Mouse (Mus musculus) neural tube, embryonic 13.5 days (tissue): Measurements from ENCODE around the gene Brca2. TPM values are rescaled to one million over a fixed set of nuclear protein-coding genes. Genes with fewer than 3 reads are reported as not detected.

Source experiments
- ATAC-seq: fragments of 200-750 bp; cut with Nextera tagmentation; 2 replicates; pipeline ENCODE4 v1.8.0; 2017; ENCODE audit warnings: low read depth, mild to moderate bottlenecking, moderate TSS enrichment, moderate library complexity
- H3K27ac ChIP-seq: fragments of 300-500 bp; sonication (generic); replicated peaks from 2 replicates; pipeline ENCODE4 v1.5.1; 2015; ENCODE audit warnings: moderate library complexity, mild to moderate bottlenecking, inconsistent platforms
- H3K27me3 ChIP-seq: fragments of 300-500 bp; sonication (generic); 2 replicates; pipeline ENCODE4 v1.6.1; 2015; ENCODE audit warnings: mild to moderate bottlenecking, inconsistent platforms
- H3K36me3 ChIP-seq: fragments of 300-500 bp; sonication (generic); 2 replicates; pipeline ENCODE4 v1.6.1; 2015; ENCODE audit warnings: mild to moderate bottlenecking, inconsistent platforms
- H3K4me1 ChIP-seq: fragments of 300-500 bp; sonication (generic); replicated peaks from 2 replicates; pipeline ENCODE4 v1.6.1; 2015; ENCODE audit warnings: inconsistent platforms
- H3K4me2 ChIP-seq: fragments of 300-500 bp; sonication (generic); 2 replicates; pipeline ENCODE4 v1.6.1; 2015; ENCODE audit warnings: inconsistent platforms, mild to moderate bottlenecking, moderate library complexity
- H3K4me3 ChIP-seq: fragments of 300-500 bp; sonication (generic); 2 replicates; pipeline ENCODE4 v1.5.1; 2015; ENCODE audit warnings: mild to moderate bottlenecking, inconsistent platforms
- H3K9ac ChIP-seq: fragments of 300-500 bp; sonication (generic); 2 replicates; pipeline ENCODE4 v1.6.1; 2015; ENCODE audit warnings: moderate library complexity, mild to moderate bottlenecking, inconsistent platforms
- H3K9me3 ChIP-seq: fragments of 300-500 bp; sonication (generic); 2 replicates; pipeline ENCODE4 v1.6.1; 2016; ENCODE audit warnings: inconsistent platforms
- WGBS: fragments of 180-500 bp; shearing (Covaris S2); methylation state at CpG from one replicate; pipeline ENCODE4 v1.1.7; 2015; 5-methylcytosine and 5-hydroxymethylcytosine counted together
- polyA plus RNA-seq: library from polyadenylated mRNA; unstranded; fragments of >200 nt; fragmentation: Nextera tagmentation; extraction: Ambion mirVana; gene quantifications from 2 replicates; pipeline ENCODE4 v1.2.1, GENCODE M21; 2015

The Brca2 gene
- polyA plus RNA-seq, 1 experiment from 2014 or later, result 8.6 TPM

- Histone ChIP-seq H3K4me3 (peak overlapping the region; percentile 83), H3K9me3 (no peaks in the 10 kb centered on the region), H3K9ac (peak overlapping the region; percentile 79), H3K36me3 (peaks cover 2% of the 10 kb centered on the region; the same call in 1 of the 2 replicates), H3K4me1 (peaks cover 15% of the 10 kb centered on the region), H3K27ac (0 out of 2 replicates have a peak overlapping the region, but pooled peaks have one; percentile 13), H3K27me3 (peaks cover 53% of the 10 kb centered on the region), H3K4me2 (peak overlapping the region; percentile 99)
- ATAC-seq, result peak; percentile 54
- 10% methylated on average over 40 of the region's 40 CpGs for WGBS
Observed at GRCm38 (mm10) chr5:150592904-150593755, 70.7 kb downstream of the Brca2 start.

- peaks cover 15% of the 10 kb centered on the region for H3K4me1 ChIP-seq
- peak overlapping the region; percentile 99 for H3K4me2 ChIP-seq
- H3K27ac ChIP-seq, result peak overlapping the region; percentile 13; the same call in 1 of the 2 replicates
- H3K27me3 ChIP-seq, result peaks cover 53% of the 10 kb centered on the region
- under 1% methylated on average over 102 of the region's 102 CpGs for WGBS
- H3K9ac ChIP-seq, result peak overlapping the region; percentile 79
- peaks cover 3% of the 10 kb centered on the region; the same call in 1 of the 2 replicates for H3K36me3 ChIP-seq
- H3K4me3 ChIP-seq, result peak overlapping the region; percentile 83
- ATAC-seq, result peak; percentile 78
- H3K9me3 ChIP-seq, result no peaks in the 10 kb centered on the region
Observed at GRCm38 (mm10) chr5:150593756-150594648, 71.6 kb downstream of the Brca2 start.

GRCm38 (mm10) chr5:150594649-150595339 is 72.4 kb downstream of the Brca2 start:
- H3K4me3 ChIP-seq, result peak overlapping the region; percentile 83
- peak overlapping the region; percentile 79 for H3K9ac ChIP-seq
- H3K4me2 ChIP-seq, result peak overlapping the region; percentile 99
- H3K4me1 ChIP-seq, result peaks cover 15% of the 10 kb centered on the region
- WGBS, result 9% methylated on average over 16 of the region's 17 CpGs
- H3K36me3 ChIP-seq, result peaks cover 3% of the 10 kb centered on the region; the same call in 1 of the 2 replicates
- peaks cover 53% of the 10 kb centered on the region for H3K27me3 ChIP-seq
- ATAC-seq, result no peak
- H3K27ac ChIP-seq, result no peak overlapping the region
- H3K9me3 ChIP-seq, result no peaks in the 10 kb centered on the region

- H3K9ac ChIP-seq, result no peak overlapping the region
- H3K4me2 ChIP-seq, result peak overlapping the region; percentile 99
- no peak overlapping the region for H3K4me3 ChIP-seq
- ATAC-seq, result no peak
- H3K27ac ChIP-seq, result no peak overlapping the region
- peaks cover 53% of the 10 kb centered on the region for H3K27me3 ChIP-seq
- H3K9me3 ChIP-seq, result no peaks in the 10 kb centered on the region
- 54% methylated on average over 11 of the region's 11 CpGs for WGBS
- H3K36me3 ChIP-seq, result peaks cover 3% of the 10 kb centered on the region; the same call in 1 of the 2 replicates
- peaks cover 22% of the 10 kb centered on the region for H3K4me1 ChIP-seq
Observed at GRCm38 (mm10) chr5:150595366-150596016, 73.1 kb downstream of the Brca2 start.

GRCm38 (mm10) chr5:150597088-150597487 is 74.7 kb downstream of the Brca2 start, which contains the start of gene N4bp2l1:
N4bp2l1 (minus strand) TSS chr5:150597188.
- WGBS, result 91% methylated on average over 7 of the region's 7 CpGs
- Histone ChIP-seq H3K36me3 (peaks cover 3% of the 10 kb centered on the region; the same call in 1 of the 2 replicates), H3K27me3 (peaks cover 49% of the 10 kb centered on the region), H3K4me1 (peaks cover 37% of the 10 kb centered on the region), H3K9ac (no peak within 1 kb of the TSS), H3K4me3 (no peak within 1 kb of the TSS), H3K27ac (no peak within 1 kb of the TSS), H3K9me3 (no peaks in the 10 kb centered on the region), H3K4me2 (no peak within 1 kb of the TSS)
- ATAC-seq, result no peak

- no peak overlapping the region for H3K4me2 ChIP-seq
- peaks cover 33% of the 10 kb centered on the region for H3K4me1 ChIP-seq
- peaks cover 36% of the 10 kb centered on the region for H3K27me3 ChIP-seq
- peaks cover 3% of the 10 kb centered on the region; the same call in 1 of the 2 replicates for H3K36me3 ChIP-seq
- 72% methylated on average over 21 of the region's 21 CpGs for WGBS
- no peak overlapping the region for H3K27ac ChIP-seq
- no peak overlapping the region for H3K4me3 ChIP-seq
- no peak for ATAC-seq
- H3K9me3 ChIP-seq, result no peaks in the 10 kb centered on the region
- no peak overlapping the region for H3K9ac ChIP-seq
Observed at GRCm38 (mm10) chr5:150598202-150599119, 76.0 kb downstream of the Brca2 start.

- Histone ChIP-seq H3K4me1 (peaks cover 30% of the 10 kb centered on the region), H3K4me3 (no peak overlapping the region), H3K27me3 (peaks cover 30% of the 10 kb centered on the region), H3K9ac (no peak overlapping the region), H3K4me2 (no peak overlapping the region), H3K27ac (no peak overlapping the region), H3K36me3 (peaks cover 3% of the 10 kb centered on the region; the same call in 1 of the 2 replicates), H3K9me3 (no peaks in the 10 kb centered on the region)
- no peak for ATAC-seq
- 62% methylated on average over 13 of the region's 13 CpGs for WGBS
Observed at GRCm38 (mm10) chr5:150599301-150600294, 77.2 kb downstream of the Brca2 start.

GRCm38 (mm10) chr5:150600554-150601440 is 78.4 kb downstream of the Brca2 start:
- Histone ChIP-seq H3K4me2 (no peak overlapping the region), H3K27me3 (peaks cover 19% of the 10 kb centered on the region), H3K9me3 (no peaks in the 10 kb centered on the region), H3K4me3 (no peak overlapping the region), H3K27ac (peak overlapping the region; percentile 46), H3K36me3 (peaks cover 3% of the 10 kb centered on the region; the same call in 1 of the 2 replicates), H3K9ac (no peak overlapping the region), H3K4me1 (peaks cover 25% of the 10 kb centered on the region)
- 59% methylated on average over 20 of the region's 20 CpGs for WGBS
- peak; percentile 49; the same call in 1 of the 2 replicates for ATAC-seq
